Mouse (Mus musculus) right cerebral cortex, postnatal 36 days (tissue): ENCODE results near the gene Arhgap32.
A peak's percentile ranks its signal among the peaks of the same experiment; 100 is the strongest.
"Not testable (repeated sequence)": the region's sequence is repeated elsewhere in the genome, so short reads cannot be mapped to it uniquely, and the experiment has no call there.

ENCODE experiments used
- DNase-seq, 2 experiments: peaks; one replicate each; pipeline ENCODE4 v3.0.0; 2022; ENCODE audit warnings: low spot score in 2 of 2, mixed read lengths in 1 of 2

The Arhgap32 gene

GRCm38 (mm10) chr9:32115786-32116185 lies at the start of gene Arhgap32:
Gene Arhgap32, plus strand, starts transcription at chr9:32116136.
- DNase-seq: no peak

DNA sequence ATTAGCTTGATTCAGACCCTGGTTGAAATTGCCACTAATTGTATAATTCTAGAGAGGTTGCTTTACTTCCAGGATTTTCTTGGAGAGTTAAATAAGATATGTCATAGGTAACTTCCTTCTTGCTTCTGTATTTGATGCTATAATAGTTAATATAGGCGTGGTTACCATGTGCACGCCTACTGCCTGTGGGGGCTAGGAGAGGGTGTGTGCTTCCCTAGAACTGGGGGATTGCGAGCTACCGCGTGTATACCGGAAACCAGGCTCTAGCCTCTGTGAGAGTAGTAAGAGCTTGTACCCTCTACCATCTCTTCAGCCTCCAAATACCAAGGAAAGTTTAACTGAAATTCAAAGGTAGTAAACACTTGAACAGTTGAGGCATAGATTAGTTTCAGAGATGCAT lies 43.2 kb upstream of the Arhgap32 start:
- no peak for DNase-seq

DNA sequence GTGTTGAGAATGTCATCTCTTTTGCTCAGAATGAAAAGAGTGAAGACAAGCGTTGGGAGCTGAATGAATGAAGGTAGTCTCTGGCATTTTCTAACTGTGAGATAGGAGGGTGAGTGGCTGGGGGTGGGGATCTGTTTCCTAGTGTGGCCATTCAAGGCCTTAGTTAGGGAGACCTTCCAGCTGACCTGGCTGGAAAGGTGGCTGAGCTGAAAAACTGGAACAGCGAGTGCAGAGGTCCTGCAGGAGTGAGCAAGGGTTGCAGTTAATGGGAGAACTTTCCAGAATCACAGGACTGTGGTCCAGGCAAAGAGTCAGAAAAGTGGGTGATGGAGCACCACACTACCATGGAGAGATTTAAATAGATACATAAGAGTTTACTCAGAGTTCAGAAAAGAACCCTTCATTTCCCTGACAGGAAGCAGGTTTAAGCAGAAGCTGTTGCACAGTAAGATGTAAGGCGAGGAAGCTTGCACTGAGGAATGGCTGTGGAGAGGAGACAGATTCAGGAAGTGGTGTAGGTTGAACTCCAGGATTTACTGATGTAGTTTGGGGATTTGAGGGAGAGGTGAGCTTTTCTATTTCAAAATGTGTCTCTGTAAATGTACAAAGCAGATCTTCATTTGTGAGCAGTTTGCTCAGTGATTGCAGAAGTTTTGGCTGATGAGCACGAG lies 27.7 kb upstream of the Arhgap32 start:
- no peak for DNase-seq

- DNase-seq: no peak
These were observed 27.1 kb upstream of the Arhgap32 start for GRCm38 (mm10) chr9:32088882-32089281.

GRCm38 (mm10) chr9:32093456-32093855 lies 22.5 kb upstream of the Arhgap32 start:
- DNase-seq: no peak

DNA sequence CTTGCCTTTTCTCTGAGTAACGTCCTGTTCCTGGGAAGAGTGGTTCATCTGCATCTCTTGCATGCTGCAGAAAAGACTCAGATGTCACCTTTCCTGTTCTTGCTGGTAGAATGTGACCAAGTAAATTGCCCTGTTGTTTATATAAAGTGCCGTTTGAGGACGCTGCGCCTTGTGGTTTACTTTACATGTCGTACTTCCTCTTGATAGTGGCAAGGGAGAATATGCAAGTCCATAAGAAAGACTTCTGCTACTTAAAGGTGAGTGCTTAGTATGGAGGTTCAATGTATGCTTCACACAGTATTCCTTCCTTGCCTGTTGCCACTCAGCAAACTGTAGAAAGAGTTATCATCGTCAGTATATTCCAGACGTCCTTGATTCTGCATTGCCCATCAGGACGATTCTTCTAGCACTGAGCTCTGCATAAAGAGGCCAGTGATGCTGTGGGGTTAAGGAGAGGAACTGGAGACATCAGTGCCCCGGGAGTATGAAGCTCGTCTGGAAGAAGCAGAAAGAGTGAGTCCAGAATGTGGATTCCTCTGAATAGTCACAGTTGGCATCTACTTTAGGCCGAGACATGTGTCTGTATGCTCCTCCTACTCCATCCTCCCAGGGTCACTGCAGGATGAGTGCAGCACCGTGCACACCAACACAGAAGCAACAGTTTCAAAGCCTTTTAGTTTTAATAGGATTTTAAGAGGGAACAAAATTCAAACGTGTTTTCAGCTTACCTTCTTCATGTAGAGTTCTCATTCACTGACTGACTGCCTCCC lies 21.4 kb upstream of the Arhgap32 start:
- no peak for DNase-seq

DNA sequence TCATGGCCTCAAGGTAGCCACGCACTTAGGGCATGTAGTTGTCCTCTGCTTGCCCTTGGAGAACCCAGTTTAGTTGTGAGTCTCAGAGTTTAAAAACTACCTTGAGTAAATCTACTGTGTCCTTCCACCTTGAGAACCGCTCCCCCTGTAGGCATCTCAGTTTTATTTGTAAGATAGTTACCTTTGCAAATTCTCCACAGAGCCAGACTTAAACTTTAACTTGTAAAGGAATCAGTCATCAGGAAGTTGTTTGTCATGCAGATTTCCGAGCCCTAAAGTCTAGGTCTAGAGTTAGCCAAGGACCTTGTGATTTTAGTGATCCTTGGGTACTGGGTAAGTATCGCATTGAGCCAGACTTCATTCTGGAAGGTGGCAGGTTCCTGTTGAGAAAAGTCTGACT lies 20.4 kb upstream of the Arhgap32 start:
- DNase-seq: no peak

DNA sequence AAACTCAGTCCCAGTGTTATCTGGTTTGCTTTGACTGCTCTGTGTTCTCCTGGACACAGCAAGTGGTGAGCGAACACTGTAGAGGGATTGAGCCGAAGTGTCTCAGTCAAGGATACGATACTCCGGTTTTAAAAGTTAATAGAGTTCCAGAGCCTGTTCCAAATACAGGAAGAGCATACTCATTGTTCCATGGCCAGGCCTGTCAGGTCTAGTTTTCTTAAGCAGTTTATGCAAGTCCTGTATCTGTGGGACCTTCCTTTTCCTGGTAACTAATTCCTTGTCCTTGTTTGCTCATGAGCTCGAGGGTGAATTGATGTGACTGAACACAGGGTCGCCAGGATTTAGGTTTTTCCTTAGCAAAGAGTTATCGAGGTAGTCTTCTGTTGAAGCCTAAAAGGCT lies 19.4 kb upstream of the Arhgap32 start:
- no peak for DNase-seq

GRCm38 (mm10) chr9:32097123-32097522 lies 18.8 kb upstream of the Arhgap32 start:
- no peak for DNase-seq

GRCm38 (mm10) chr9:32098425-32099155 lies 17.3 kb upstream of the Arhgap32 start:
- DNase-seq: no peak

DNA sequence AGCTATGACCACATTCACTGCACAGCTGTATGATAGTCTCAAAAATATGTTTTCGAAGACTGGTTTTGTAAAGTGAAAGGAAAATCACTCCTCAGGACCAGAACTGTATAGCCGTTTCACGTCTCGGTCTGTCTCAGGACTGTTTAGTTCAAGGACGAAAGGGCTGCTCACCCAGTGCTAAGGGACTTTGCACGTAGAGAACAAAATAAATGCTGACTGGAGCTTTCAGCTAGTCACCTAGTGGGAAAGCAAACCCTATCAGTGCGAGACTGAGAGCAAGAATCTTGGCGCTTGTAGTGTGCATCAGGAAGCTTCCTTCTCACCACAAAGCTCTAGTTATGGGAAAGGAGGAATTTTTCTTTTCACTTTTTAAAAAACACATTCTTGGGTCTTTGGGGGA lies 15.4 kb upstream of the Arhgap32 start:
- DNase-seq: no peak

- DNase-seq: no peak
These were observed 14.4 kb upstream of the Arhgap32 start for GRCm38 (mm10) chr9:32101488-32101887.

DNA sequence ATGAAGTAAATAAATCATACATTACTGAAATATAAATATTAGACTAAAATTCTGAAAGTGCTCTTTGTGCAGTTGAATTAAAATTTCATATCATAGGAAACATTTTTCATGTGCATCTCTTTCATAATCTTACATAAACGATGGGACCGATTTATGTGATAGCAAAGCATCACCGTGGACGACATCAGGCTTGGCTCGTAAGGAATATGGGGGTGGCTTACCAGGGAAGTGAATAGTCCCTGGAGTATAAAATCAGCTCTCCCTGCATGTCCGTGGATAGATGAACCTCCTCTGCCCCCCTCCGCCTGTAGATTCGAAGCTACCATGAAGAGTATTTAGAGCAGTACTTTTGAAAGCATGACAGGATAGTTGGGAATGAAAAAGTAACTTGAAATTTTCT lies 11.3 kb upstream of the Arhgap32 start:
- DNase-seq: no peak

- DNase-seq: no peak
These were observed 5.6 kb upstream of the Arhgap32 start for GRCm38 (mm10) chr9:32110376-32110775.

DNA sequence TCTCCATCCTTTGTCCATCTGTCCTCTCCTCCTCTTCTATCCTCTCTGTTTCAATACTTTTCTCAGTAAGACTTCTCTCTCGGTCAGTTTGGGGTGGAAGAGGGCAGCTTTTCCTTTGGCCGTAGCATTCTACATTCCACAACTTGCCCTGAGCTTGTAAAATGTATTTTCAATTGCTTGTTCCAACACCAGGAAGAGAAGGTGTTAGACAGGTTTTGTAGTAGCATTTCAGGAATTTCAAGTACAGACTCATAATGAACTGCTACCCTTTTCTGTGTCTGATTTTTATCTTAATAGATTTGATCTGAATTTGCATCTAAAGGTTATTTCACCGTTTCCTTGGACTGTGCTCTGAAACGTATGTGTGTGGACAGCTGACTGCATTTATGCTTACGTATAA lies 336 bp downstream of the Arhgap32 start:
- no peak for DNase-seq

DNA sequence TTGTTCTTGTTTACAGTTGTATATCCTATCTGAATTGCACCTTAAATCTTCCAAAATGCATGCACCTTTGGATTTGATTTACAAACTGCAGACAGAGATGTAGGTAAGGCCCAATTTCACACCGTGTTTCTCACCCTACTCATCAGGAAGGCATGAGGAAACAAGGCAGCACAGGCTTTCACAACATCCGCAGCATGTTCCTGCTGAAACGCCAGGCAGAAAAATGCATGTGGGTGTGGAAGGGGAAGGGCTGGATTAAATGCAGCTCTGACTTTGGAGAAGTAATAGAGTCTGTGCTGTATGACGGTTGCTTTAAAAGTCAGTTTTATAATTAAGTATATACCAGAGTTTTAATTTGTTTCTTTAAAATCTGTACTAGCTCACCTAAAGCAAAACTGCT lies 1.9 kb downstream of the Arhgap32 start:
- DNase-seq: peak in 1 of 2 experiments; percentile 40

GRCm38 (mm10) chr9:32118433-32118832 lies 2.5 kb downstream of the Arhgap32 start:
- DNase-seq: no peak

DNA sequence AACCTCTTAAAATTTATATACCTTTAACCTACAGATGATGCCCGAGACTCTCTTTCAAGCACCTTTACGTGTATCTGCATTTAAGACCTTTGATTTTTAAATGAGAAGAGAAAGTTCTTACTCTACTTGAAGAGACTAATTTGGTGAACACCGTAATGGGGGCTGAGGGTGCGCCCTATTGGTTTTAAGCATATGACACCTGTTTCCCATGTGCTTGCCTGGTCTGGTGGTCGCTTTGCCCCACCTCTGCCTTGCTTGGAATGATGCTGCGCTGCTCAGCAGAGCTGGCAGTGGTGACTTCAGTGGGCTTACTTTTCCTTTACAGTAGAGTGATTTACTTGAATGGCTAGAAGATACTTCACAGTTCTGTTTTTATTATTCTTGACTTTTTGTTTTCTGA lies 3.6 kb downstream of the Arhgap32 start:
- no peak for DNase-seq

DNA sequence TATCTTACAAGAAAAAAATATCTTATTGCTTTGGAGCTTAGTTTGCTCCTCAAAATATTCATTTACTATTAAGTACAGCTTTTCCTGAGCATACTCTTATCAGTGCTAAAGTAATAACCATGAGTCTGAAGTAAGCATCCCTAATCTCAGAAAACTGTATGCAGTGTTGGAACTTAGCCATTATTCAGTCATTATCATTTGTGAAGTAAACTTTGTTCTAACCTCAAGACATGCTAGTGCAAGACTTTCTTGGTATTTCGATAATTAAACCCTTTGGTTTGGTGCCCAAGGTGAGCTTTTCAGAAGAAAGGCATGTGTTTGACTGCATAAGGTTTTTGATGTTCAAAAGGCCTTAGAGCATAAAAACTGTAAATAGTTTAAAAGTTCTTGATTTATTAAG lies 4.2 kb downstream of the Arhgap32 start:
- DNase-seq: no peak

DNA sequence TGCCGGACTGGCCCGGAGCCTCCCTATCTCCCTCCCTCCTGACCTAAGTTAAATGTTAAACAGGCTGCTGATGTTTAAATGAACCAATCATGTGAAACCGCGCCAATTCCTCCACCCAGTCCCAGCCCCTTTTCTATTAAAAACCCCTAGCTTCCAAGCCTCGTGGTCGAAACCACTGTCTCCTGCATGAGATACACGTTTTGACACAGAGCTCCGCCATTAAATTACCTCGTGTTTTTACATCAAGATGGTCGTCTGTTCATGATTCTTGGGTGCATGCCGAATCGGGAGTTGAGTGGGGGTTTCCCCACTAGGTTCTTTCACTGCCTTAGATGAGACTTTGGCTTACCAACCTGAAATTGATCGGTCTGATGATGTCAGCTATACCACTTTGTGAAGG lies 5.3 kb downstream of the Arhgap32 start:
- DNase-seq: not testable (repeated sequence)

DNA sequence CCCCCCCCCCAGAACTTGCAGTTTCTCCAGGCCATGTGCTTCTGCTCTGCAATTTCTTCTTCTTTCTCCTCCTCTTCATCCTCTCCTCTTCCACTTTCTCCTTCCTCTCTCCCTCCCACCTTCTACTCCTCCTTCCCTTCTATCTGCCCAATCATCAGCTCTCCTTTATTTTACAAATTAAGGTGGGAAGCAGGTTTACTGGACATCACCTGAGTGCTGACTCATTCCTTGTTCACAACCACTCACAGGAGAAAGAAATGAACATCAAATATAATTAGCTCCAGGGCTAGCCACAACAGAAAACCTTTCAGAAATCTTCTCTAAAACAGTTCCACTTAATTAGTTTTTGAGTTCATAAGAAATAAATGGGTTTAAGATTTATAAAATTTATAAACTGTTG lies 20.3 kb downstream of the Arhgap32 start:
- no peak for DNase-seq

DNA sequence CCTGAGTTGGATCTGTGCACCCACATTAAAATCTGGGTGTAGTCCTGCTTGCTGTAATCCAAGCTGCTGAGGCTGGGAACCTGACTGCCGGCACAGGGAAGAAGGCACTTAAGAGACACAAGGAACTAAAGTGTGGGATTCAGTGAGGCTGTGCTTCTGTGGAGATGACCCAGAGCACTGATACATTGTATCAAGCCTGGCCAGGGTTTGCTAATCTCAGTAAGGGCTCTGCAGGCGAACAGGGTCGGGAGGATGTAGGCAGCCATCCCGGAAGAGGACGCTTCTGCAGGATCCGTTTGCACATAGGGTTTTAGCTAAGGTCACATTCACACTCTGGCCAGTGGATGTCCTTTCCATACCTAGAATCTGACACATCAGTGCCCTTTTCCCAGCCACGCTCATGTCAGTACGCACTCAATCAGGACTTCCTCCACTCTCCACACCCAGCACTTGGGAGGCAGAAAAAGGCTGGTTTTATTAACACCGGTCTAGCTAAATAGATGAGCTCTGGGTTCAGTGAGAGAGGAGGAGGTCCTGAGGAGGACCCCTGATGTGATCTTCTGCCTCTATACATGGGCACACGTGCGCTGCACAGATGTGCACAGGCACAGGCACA lies 20.9 kb downstream of the Arhgap32 start:
- no peak for DNase-seq
